Mouse (Mus musculus) lung, postnatal 0 days (tissue): ENCODE data around the gene Necab3.

Source experiments
- CTCF ChIP-seq: IDR thresholded peaks from 2 replicates; pipeline ENCODE4 v1.5.1; 2016; ENCODE audit warnings: antibody characterized with exemption, mild to moderate bottlenecking
- EP300 ChIP-seq: IDR thresholded peaks from 2 replicates; pipeline ENCODE4 v1.6.1; 2016; ENCODE audit warnings: antibody characterized with exemption, mild to moderate bottlenecking, control low read depth

GRCm38 (mm10) chr2:154510141-154510540 lies 48.5 kb downstream of the Necab3 start:
- no peak for TF ChIP-seq CTCF
- no peak for TF ChIP-seq EP300
